Mouse (Mus musculus): ENCODE results near the gene Fetub.

Fetub gene

GRCm38 (mm10) chr16:22963293-22963692 is 45.2 kb downstream of the Fetub start:
- DNase-seq (ENCODE audit: low spot score) = no peak

- no peak for DNase-seq (ENCODE audit: low spot score)
Measured at GRCm38 (mm10) chr16:22967383-22968030, 49.4 kb downstream of the Fetub start.
